Mouse (Mus musculus) kidney, embryonic 16.5 days (tissue): ENCODE data around the gene Gm20388. TPM values are rescaled to one million over a fixed set of nuclear protein-coding genes. Genes with fewer than 3 reads are reported as not detected.

ENCODE experiments used
- ATAC-seq: fragments of 200-750 bp; cut with Nextera tagmentation; 2 replicates; pipeline ENCODE4 v1.8.0; 2017; ENCODE audit warnings: moderate TSS enrichment; ENCODE audit not compliant: low FRiP score, low TSS enrichment
- H3K27ac ChIP-seq: fragments of 300-500 bp; sonication (generic); 2 replicates; pipeline ENCODE4 v1.5.1; 2014; ENCODE audit warnings: low read length
- H3K27me3 ChIP-seq: fragments of 300-500 bp; sonication (generic); 2 replicates; pipeline ENCODE4 v1.6.1; 2014; ENCODE audit warnings: low read length, control low read depth, mixed read lengths; ENCODE audit not compliant: insufficient read depth
- H3K36me3 ChIP-seq: fragments of 300-500 bp; sonication (generic); 2 replicates; pipeline ENCODE4 v1.6.1; 2014; ENCODE audit warnings: low read length, control low read depth, mixed read lengths; ENCODE audit not compliant: insufficient read depth
- H3K4me1 ChIP-seq: fragments of 300-500 bp; sonication (generic); 2 replicates; pipeline ENCODE4 v1.6.1; 2014; ENCODE audit warnings: low read length, control low read depth, mixed read lengths; ENCODE audit not compliant: insufficient read depth
- H3K4me2 ChIP-seq: fragments of 300-500 bp; sonication (generic); replicated peaks from 2 replicates; pipeline ENCODE4 v1.6.1; 2014; ENCODE audit warnings: low read depth, low read length
- H3K4me3 ChIP-seq: fragments of 300-500 bp; sonication (generic); 2 replicates; pipeline ENCODE4 v1.5.1; 2014; ENCODE audit warnings: mild to moderate bottlenecking, low read length
- H3K9ac ChIP-seq: fragments of 300-500 bp; sonication (generic); replicated peaks from 2 replicates; pipeline ENCODE4 v1.6.1; 2014; ENCODE audit warnings: low read length
- H3K9me3 ChIP-seq: fragments of 300-500 bp; sonication (generic); 2 replicates; pipeline ENCODE4 v1.6.1; 2016; ENCODE audit warnings: low read length, control low read depth
- WGBS: fragments of 180-500 bp; shearing (Covaris S2); extraction: QIAGEN DNeasy Blood & Tissue Kit; methylation state at CpG from one replicate; pipeline ENCODE4 v1.1.7; 2014; 5-methylcytosine and 5-hydroxymethylcytosine counted together
- polyA plus RNA-seq: library from polyadenylated mRNA; unstranded; fragments of >200 nt; fragmentation: Nextera tagmentation; extraction: Ambion mirVana; gene quantifications from 2 replicates; pipeline ENCODE4 v1.2.1, GENCODE M21; 2015

Gm20388 gene
- polyA plus RNA-seq, 1 experiment from 2014 or later = 7.7 TPM

GRCm38 (mm10) chr8:121491633-121492032 lies 1581.0 kb downstream of the Gm20388 start:
- Histone ChIP-seq H3K4me1 (no peaks in the 10 kb centered on the region), H3K9me3 (no peaks in the 10 kb centered on the region), H3K4me2 (no peak overlapping the region), H3K4me3 (no peak overlapping the region), H3K9ac (no peak overlapping the region), H3K27me3 (no peaks in the 10 kb centered on the region), H3K36me3 (no peaks in the 10 kb centered on the region), H3K27ac (no peak overlapping the region)
- 50% methylated on average over 9 of the region's 9 CpGs for WGBS
- no peak for ATAC-seq

- Histone ChIP-seq H3K4me1 (no peaks in the 10 kb centered on the region), H3K27ac (no peak overlapping the region), H3K4me2 (no peak overlapping the region), H3K9ac (no peak overlapping the region), H3K9me3 (no peaks in the 10 kb centered on the region; the same call in 1 of the 2 replicates), H3K36me3 (no peaks in the 10 kb centered on the region), H3K4me3 (no peak overlapping the region), H3K27me3 (no peaks in the 10 kb centered on the region)
- ATAC-seq = no peak
- 85% methylated on average over 6 of the region's 6 CpGs for WGBS
These were observed 1587.0 kb downstream of the Gm20388 start for GRCm38 (mm10) chr8:121497621-121498020.

- no peak overlapping the region for H3K27ac ChIP-seq
- 57% methylated on average over 9 of the region's 9 CpGs for WGBS
- H3K9ac ChIP-seq = no peak overlapping the region
- no peaks in the 10 kb centered on the region for H3K9me3 ChIP-seq
- no peak for ATAC-seq
- peaks cover 6% of the 10 kb centered on the region; the same call in 1 of the 2 replicates for H3K27me3 ChIP-seq
- peaks cover 5% of the 10 kb centered on the region for H3K4me1 ChIP-seq
- no peak overlapping the region for H3K4me3 ChIP-seq
- H3K4me2 ChIP-seq = no peak overlapping the region
- H3K36me3 ChIP-seq = no peaks in the 10 kb centered on the region
These were observed 1601.1 kb downstream of the Gm20388 start for GRCm38 (mm10) chr8:121511751-121512150.

GRCm38 (mm10) chr8:121513429-121513828 lies 1602.8 kb downstream of the Gm20388 start:
- Histone ChIP-seq H3K9ac (no peak overlapping the region), H3K4me3 (no peak overlapping the region), H3K27me3 (peaks cover 6% of the 10 kb centered on the region; the same call in 1 of the 2 replicates), H3K4me1 (peaks cover 5% of the 10 kb centered on the region), H3K27ac (no peak overlapping the region), H3K9me3 (no peaks in the 10 kb centered on the region), H3K4me2 (no peak overlapping the region), H3K36me3 (no peaks in the 10 kb centered on the region)
- peak; percentile 77 for ATAC-seq
- WGBS = 3% methylated on average over 12 of the region's 12 CpGs

GRCm38 (mm10) chr8:121525111-121525818 lies 1614.6 kb downstream of the Gm20388 start:
- H3K9ac ChIP-seq = no peak overlapping the region
- H3K4me1 ChIP-seq = peaks cover 14% of the 10 kb centered on the region; the same call in 1 of the 2 replicates
- 69% methylated on average over 18 of the region's 18 CpGs for WGBS
- H3K27me3 ChIP-seq = no peaks in the 10 kb centered on the region
- H3K27ac ChIP-seq = 0 out of 2 replicates have a peak overlapping the region, but pooled peaks have one; percentile 40
- H3K4me3 ChIP-seq = no peak overlapping the region
- no peak overlapping the region for H3K4me2 ChIP-seq
- H3K36me3 ChIP-seq = no peaks in the 10 kb centered on the region
- H3K9me3 ChIP-seq = no peaks in the 10 kb centered on the region
- ATAC-seq = no peak

GRCm38 (mm10) chr8:121526811-121527550 lies 1616.3 kb downstream of the Gm20388 start:
- Histone ChIP-seq H3K36me3 (no peaks in the 10 kb centered on the region), H3K9ac (peak overlapping the region; percentile 40; the same call in 1 of the 2 replicates), H3K27me3 (no peaks in the 10 kb centered on the region), H3K4me1 (peaks cover 10% of the 10 kb centered on the region; the same call in 1 of the 2 replicates), H3K4me2 (no peak overlapping the region), H3K27ac (peak overlapping the region; percentile 34; the same call in 1 of the 2 replicates), H3K9me3 (no peaks in the 10 kb centered on the region), H3K4me3 (no peak overlapping the region)
- 45% methylated on average over 6 of the region's 6 CpGs for WGBS
- ATAC-seq = no peak; the same call in 1 of the 2 replicates

- Histone ChIP-seq H3K4me3 (no peak overlapping the region), H3K9ac (no peak overlapping the region), H3K4me1 (peaks cover 6% of the 10 kb centered on the region; the same call in 1 of the 2 replicates), H3K27ac (no peak overlapping the region), H3K36me3 (no peaks in the 10 kb centered on the region), H3K9me3 (no peaks in the 10 kb centered on the region), H3K27me3 (no peaks in the 10 kb centered on the region), H3K4me2 (no peak overlapping the region)
- ATAC-seq = no peak
- 90% methylated on average over 9 of the region's 9 CpGs for WGBS
These were observed 1617.1 kb downstream of the Gm20388 start for GRCm38 (mm10) chr8:121527751-121528150.

GRCm38 (mm10) chr8:121528790-121529189 lies 1618.1 kb downstream of the Gm20388 start:
- H3K9me3 ChIP-seq = no peaks in the 10 kb centered on the region
- no peaks in the 10 kb centered on the region for H3K36me3 ChIP-seq
- 68% methylated on average over 15 of the region's 15 CpGs for WGBS
- no peak overlapping the region for H3K4me2 ChIP-seq
- H3K27ac ChIP-seq = peak overlapping the region; percentile 35
- no peak overlapping the region for H3K4me3 ChIP-seq
- H3K4me1 ChIP-seq = peaks cover 6% of the 10 kb centered on the region; the same call in 1 of the 2 replicates
- ATAC-seq = 0 out of 2 replicates have a peak, but pooled peaks have one; percentile 36
- H3K9ac ChIP-seq = no peak overlapping the region
- H3K27me3 ChIP-seq = no peaks in the 10 kb centered on the region

- no peak overlapping the region for H3K4me2 ChIP-seq
- WGBS = 74% methylated on average over 10 of the region's 10 CpGs
- H3K36me3 ChIP-seq = no peaks in the 10 kb centered on the region
- peaks cover 6% of the 10 kb centered on the region; the same call in 1 of the 2 replicates for H3K4me1 ChIP-seq
- H3K4me3 ChIP-seq = no peak overlapping the region
- no peak overlapping the region for H3K27ac ChIP-seq
- H3K9me3 ChIP-seq = no peaks in the 10 kb centered on the region
- no peak for ATAC-seq
- H3K9ac ChIP-seq = no peak overlapping the region
- H3K27me3 ChIP-seq = no peaks in the 10 kb centered on the region
These were observed 1620.0 kb downstream of the Gm20388 start for GRCm38 (mm10) chr8:121530639-121531038.
